Mouse (Mus musculus): ENCODE data around the gene Plek2.

GRCm38 (mm10) chr12:78916278-78916677 lies 9.5 kb upstream of the Plek2 start:
- TF ChIP-seq POLR2A (IDR thresholded peaks at IDR 0.05; ENCODE audit: extremely low read depth, insufficient read depth, low read length) (no peak), CTCF (IDR thresholded peaks at IDR 0.05; ENCODE audit: low read depth, low read length) (no peak; the same call in 1 of the 2 replicates)

All from liver, adult 2 months (tissue).